Mouse (Mus musculus) urinary bladder, postnatal 25 days (tissue): ENCODE measurements around the gene Olfm2.

Experiments used
- DNase-seq: peaks from one replicate; pipeline ENCODE4 v3.0.0; 2022; ENCODE audit warnings: low spot score

Gene Olfm2

DNA sequence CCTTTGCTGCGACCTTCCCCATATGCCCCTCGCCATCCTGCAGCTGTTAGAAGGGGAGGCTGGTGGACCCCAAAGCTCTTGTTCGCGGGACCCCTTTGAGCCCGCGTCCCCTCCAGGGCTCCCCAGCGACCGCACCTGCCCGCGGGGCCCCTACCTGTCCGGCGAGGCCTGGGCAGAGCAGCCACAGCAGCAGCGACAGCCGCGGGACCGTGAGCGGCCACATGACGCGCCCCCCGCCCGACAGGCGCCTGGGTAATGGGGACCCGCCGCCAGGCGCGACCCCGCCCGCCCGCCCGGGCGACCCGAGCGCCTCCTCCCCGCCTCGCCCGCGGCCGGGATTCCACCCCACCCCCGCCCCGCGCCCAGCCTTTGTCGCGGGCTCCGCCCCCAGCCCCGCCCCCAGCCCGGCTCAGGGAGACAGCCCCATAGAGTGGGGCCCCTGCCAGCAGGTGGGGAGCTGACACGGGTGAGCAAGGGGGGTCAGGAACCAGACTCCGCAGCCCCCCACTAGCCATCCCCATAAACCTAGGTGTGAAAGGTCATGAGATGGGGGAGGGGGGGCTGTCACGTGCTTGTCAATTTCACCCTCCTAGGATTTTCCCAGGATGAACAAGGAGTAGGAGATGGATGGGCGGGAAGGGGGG is at the start of gene Olfm2:
Gene Olfm2 (minus strand): TSS at position 333 of the 644 bp plus-strand sequence.
- no peak for DNase-seq

DNA sequence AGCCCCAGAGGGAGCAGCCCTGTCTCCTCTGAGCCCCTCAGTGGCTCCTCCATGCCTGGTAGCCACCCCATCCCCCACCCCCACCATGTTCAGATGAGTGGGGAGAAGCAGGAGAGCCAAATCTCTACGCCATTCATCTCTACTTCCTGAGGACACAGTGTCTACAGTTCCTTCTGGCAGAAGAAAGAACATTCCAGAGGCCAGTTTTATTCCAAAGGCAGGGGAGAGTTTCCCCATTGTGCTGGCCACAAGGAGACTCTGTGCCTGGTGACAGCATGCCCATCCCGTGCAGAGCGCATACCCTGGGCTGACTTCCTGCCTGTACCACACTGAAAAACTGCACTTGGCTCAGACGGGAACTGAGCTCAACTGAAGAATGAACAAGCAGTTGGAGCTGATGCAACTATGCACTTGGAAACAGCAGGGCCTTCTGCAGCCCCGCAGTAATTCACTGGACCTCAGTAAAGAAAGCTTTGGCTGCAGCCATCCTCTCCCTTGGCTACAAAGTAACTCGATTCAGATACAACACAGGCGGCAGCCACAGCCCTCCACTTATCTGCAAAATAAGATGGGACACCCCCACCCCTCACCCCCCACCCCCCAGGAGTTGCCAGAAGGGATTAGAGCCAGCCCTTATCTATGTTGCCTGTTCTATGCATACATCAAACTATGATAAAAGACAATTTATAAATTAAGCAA is 48.1 kb upstream of the Olfm2 start:
- peak; percentile 9 for DNase-seq

DNA sequence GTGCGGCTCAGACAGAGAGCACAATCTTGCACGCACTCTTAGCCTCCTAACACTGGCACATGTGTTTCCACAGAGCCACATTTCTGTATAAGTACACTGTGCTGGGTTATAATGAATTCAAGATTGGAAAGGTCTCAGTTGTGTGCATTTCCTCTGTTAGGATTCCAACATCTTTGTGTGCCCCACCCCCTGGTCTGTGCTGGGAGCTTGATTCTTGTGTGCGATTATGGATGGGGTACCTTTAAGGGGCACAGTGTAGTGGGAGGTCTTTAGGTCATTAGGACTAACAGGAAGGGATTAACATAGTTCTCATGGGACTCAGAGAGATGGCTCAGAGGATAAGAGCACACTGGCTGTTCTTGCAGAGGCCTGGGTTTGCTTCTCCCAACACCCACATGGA is 44.2 kb upstream of the Olfm2 start:
- DNase-seq, result no peak

DNA sequence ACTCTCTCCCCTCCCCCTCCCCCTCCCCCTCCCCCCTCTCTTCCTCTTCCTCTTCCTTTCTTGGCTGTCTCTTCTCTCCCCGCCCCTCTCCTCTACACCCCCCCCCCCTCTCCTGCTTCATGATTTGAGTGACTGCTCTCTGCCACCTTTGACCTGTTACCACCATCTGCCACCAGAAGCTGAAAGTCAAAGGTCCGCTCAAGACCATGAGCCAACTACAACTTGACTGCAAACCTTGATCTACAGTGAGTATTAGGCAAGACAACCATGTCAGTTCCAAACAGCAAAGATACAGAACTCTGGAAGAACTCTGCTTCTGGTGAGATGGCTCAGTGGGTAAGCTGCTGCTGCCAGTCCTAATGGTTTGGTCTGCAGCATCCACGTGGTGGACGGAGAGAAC is 43.5 kb upstream of the Olfm2 start:
- DNase-seq, result no peak

DNA sequence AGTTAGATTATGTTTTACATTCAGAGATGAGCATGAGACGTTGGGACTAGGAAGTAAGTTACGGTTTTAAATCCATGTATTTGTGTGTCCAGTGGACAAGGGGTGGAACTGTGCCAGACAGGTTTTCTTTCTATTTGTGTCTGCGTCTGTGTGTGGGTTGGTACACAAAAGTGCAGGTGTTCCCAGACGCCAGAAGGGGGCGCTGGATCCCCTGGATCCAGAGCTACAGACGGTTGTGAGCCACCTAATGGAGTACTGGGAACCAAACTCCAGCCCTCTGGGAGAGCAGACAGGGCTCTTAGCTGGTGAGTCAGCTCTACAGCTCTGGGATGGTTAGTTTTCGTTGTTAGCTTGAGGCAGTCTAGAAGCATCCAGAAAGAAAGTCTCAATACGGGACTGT is 41.8 kb upstream of the Olfm2 start:
- DNase-seq, result no peak

DNA sequence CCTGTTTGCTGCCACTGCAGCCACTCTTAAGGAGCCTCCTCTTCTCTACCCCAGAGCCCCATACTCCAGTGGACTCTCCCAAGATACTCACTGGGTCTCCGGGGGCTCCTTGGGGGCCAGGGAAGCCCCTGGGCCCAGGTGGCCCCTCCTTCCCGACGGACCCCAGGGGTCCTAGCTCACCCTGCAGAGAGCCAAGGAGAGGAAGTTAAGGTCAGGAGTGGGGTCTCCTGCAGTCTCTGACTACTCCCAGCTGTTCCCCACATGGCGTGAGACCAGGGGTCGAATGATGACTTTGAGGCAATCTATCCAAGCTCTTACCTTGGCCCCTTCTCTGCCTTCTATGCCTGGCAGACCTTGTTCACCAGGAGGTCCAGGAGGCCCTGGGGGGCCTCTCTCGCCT is 38.9 kb upstream of the Olfm2 start:
- DNase-seq, result no peak

DNA sequence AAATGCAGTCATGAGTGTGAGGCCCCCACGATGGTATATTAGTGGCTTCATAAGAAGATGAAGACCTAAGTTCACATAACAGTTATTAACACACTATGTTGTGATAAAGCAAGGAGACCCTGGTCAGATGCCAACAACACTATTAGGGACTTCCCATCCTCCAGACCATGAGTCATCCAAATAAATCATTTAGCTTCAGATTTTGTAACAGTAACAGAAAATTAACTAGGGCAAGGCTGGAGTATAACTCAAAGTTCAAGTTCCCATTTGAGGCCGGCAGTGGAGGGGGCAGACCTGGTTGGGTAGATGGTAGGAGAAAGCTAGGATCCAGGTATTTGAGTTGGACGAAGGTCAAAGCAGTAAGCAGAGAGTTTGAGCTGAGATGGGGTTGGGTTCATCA is 35.1 kb upstream of the Olfm2 start:
- no peak for DNase-seq

DNA sequence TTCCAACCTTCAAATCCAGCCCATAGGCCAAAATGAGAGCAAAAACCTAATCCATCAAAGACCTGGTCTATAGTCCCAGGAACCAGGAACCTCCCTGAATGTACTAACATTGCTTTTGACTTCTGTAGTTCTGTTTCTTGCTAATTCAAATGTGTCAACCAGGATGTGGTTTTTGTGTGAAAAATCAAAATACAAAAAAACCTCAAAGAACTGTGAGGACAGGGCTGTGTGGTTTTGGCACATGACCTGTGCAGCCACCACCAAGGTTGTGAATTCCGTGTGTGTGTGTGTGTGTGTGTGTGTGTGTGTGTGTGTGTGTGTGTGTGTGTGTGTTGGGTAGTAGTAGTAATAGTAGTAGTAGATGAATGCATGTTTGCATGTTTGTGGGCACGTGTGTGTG is 19.1 kb upstream of the Olfm2 start:
- no peak for DNase-seq

DNA sequence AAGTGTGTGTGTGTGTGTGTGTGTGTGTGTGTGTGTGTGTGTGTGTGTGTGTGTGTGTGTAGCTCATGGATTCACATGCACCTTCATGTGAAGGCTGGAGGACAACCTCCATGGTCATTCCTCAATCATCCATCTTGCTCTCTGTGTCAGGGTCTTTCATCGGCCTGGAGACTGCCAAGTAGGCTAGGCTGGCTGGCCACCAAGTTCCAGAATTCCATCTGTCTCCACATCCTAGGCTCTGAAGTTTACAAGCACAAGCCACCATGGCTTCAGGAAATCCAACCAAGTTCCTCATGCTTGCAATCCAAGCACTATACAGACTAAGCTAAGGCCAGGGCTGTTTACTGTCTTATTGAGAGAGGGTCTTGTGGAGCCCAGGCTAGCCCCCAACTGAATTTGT is 16.9 kb upstream of the Olfm2 start:
- no peak for DNase-seq

DNA sequence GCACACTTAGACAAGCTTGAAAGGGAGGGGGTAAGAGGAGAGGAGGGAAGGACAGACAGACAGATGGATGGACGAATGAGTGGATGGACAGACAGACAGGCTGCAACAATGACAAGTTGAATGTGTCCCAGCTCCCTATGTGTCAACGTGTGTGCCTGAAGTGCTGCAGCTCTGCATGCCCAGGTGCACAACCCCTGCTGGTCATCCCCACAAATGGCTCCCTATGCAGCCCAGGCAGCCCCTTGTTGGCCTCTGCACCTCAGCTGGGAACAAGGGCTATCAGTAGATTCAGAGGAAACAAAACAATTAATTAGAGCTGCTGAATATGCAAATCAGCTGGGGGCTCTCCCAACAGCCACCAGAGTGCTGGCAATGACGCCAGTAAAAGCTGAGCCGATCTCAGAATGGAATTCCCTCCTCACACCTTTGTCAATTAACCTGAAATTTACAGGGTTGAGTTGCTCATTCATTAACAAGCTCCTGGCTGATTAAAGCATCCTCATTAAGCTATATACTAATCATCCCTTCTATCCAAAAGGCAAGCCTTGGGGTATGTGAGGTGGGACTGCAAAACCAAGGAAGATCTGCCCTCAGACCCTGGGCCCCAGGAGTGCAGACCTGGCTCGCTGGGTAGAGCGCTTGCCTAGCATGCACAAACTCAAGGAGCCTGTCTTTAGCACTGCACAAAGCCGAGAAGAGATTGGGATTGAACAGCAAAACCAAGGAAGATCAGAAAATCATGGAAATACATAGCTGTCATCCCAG is 16.2 kb upstream of the Olfm2 start:
- DNase-seq, result no peak

DNA sequence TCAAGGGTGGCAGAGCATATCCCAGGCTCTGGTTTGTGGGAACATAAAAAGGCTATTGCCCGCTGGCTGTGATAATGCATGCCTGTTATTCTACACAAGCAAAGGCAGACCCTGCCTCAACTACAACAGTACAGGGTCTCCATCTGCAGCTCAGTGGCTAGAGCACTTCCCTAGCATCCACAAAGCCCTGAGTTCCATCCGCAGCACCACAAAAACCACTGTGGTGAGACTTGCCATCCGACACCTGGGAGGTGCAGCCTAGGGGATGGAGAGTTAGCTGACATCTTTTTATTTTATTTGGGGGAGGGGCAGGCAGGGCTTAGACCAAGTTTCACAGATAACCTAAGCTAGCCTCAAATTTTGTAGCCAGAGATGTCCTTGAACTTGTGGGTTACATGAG is 15.2 kb upstream of the Olfm2 start:
- no peak for DNase-seq

DNA sequence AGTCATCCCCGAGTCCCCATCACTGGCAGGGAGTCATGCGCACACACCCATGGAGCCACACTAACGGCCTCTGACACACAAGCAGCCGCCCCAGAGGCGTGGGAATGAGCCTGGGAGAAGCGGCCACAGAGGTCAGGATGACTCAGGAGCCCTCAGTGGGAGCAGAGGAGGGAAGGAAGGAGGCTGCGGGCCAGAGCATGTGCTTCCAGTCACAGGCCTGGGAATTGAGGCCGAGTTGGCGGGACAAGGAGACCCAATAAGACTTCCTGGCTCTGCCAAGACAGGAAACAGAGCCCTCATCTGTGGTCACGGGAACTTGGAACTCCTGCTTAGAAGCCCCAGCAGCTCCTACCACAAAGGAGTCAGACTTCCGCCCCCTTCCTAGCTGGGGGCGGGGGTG is 14.7 kb upstream of the Olfm2 start:
- peak; percentile 37 for DNase-seq

DNA sequence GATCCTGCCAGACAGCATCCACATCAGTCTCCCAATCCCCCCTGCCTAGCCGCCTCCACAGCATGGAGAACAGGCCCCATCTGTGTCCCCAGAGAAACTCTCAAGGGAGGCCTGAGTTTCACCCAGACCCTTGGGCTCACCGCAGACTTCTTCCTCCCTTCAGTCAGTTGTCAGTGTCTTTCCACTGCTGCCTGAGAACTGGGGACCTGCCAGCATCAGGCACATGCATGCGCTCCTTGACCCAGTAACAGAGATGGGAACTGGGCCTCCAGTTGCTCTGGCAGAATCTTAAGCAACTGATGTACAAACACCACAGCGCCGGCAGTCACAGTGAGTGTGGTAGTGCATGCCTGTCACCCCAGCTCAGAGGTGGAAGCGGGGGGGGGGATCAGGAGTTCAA is 12.7 kb upstream of the Olfm2 start:
- no peak for DNase-seq

DNA sequence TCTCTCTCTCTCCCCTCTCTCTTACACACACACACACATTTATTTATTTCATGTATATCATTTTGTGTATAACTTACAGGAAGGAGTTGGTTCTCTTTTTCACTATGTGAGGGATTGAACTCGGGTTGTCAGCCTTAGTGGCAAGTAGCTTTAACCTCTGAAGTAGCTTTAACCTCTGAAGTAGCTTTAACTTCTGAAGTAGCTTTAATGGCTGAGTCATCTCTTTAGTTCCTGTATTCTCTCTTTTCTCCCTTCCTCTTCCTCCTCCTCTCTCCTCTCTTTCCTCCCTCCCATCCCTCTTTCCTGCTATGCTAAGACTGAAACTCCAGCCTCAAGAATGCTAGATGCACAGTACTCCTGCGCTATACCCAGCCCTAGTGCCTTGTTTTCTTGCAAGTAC is 12.1 kb upstream of the Olfm2 start:
- DNase-seq, result no peak

DNA sequence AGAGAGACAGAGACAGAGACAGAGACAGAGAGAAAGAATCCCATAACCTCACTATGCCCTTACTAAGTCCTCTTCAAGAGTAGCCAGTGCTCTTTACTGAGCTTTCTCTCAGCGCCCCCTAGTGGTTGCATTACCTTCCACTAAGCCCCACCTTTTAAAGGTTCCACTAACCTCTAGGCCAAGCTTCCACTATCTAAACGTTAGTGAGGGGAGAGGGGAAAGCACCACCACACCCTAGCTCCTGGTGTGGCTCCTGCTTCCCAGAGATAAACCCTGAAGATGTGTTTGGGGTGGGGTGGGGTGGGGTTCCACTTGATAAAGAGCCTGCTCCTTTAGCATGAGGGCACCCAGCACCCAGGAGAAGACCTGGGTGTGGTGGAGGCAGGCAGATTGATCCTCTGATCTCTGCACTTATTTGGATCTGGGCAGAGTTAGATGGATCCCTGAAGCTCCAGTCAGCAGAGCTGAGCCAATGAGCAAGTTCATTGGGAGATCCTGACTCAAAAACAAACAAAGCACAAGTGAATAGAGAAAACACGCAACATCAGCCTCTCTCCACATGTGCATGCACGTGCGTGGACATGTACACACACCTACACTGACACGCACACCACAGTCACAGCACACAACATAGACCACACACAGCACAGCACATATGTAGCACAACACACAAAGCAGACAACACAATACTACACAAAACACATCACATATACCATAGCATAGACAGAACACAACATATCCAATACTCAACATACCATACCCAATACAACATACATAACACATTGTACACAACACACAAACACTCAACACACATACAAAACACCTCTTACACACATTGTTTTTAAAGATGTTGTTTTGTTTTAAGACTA is 11.2 kb upstream of the Olfm2 start:
- peak; percentile 70 for DNase-seq

DNA sequence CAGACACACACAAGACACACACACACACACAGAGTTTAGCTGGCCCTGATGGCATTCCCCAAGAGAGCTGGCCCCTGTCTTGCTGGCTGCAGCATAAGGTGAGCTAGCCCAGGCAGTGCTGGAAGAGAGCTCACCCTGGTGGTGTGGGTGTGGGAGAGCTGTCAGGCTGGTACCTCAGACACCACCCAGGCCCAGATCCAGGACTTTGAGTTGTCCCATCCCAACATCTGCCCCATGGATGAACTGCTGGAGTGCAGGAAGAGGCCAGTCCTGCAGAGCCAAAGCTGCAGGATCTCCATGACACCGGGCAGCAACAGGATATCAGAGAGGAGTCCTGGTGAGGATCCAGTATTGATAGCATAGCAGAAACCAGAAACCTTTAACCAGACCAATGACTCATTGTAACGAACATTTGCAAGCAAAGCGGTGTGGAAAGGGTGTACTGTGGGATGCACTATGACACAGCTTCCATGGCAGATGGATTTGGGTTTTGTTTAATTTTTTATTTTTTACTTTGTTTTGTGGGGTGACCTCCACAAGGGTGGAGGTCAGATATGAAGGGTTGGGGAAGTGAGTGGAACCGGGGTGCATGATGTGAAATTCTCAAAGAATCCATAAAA is 10.0 kb upstream of the Olfm2 start:
- no peak for DNase-seq

DNA sequence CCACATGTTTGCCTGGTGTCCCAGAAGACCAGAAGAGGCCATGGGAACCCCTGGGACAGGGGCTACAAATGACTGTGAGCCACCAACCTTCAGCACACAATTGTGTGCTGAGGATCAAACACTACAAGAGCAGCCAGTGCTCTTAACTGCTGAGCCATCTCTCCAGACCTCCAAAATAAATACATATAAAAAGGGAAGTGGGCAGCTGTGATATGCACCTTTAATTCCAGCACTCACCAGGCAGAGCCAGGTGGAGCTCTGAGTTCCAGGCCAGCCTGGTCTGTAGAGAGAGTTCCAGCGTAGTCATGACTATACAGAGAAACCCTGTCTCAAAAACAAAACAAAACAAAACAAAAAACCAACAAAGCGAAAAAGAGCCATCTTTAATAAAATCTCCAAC is 8.2 kb upstream of the Olfm2 start:
- no peak for DNase-seq

DNA sequence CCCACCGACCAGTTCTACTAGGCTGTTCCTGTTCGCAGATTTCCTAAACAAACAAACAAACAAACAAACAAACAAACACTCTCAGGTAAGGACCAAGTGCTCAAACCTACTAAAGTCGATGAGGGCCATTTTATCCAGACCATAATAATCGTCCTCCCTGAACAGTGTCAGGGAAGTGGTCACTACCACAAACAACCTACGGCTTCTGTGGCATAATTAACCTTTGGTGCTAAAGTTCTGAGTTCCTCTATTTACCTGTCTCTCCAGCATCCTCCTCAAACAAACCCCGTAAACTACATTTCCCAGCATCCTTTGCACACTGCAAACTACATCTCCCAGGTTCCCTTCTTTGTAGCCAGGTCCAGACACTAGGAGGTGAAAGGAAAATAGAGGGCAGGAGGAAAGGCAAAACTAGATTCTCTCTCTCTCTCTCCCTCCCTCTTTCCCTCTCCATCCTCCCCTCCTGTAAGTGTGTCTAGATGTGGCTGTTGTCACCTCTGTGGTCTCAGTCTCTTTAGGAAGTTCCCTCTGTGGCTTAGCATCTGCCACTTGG is 5.4 kb upstream of the Olfm2 start:
- DNase-seq, result no peak

DNA sequence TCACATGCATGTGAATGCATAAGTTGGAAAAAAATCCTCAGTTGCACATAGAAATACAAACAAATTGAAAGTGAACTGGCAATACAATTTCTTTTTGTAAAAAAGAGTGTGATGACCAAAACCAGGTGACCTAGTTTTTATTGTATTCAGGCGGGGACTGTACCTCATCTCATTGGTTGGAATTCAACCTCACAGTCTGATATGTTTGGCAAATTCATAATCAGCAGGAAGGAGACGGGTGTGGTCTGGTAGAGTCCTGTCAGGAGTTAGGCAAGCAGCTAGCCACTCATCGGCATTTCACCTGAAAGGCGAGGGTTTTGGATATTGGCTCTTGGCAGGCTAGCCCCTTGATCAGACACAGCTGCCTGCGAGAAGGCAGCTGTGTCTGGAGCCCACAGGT is 3.1 kb upstream of the Olfm2 start:
- no peak for DNase-seq

DNA sequence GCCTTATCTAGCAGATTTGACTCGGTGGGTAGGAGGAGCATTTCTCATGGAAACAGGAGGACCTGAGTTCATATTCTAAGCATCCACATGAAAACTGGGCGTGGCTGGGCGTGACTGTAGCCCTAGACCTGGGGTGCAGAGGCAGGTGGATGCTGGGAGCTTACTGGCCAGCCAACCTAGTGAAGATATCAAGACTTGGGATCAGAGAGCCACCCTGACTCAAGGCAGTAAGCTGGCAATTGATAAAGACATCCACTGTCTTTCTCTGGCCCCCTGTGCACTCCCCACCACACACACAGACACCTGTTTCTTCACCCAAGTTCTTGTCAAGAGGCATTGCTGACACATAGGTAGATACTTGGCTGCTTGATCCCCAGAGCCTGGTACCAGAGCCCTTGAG is 2.4 kb upstream of the Olfm2 start:
- no peak for DNase-seq

DNA sequence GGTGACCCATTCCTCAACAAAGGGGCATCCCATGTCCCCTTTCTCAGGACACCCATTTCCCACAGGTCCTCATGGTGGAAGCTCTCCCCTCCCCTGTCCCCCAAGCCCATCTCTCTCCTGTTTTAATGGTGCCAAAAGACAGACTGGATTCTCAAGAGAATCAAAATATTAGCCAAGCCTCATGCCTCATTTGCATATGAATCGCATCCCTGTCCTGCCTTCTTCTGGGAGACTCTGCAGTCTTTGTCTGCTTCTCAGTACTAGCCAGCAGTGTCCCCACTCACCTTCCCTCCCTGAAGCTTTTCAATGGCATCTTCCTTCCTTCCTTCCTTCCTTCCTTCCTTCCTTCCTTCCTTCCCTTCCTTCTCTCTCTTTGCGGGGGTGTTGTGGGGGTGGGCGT is 1.5 kb upstream of the Olfm2 start:
- no peak for DNase-seq
